Mouse (Mus musculus): ENCODE measurements around the gene Vmn1r52.
"Not testable (repeated sequence)": the region's sequence is repeated elsewhere in the genome, so short reads cannot be mapped to it uniquely, and the experiment has no call there.

Vmn1r52 gene

GRCm38 (mm10) chr6:90174508-90174907 lies at the start of gene Vmn1r52:
Gene Vmn1r52 (plus strand): TSS chr6:90174808.
- DNase-seq (ENCODE audit: low spot score) = no peak

- no peak for DNase-seq (ENCODE audit: low spot score)
Observed at GRCm38 (mm10) chr6:90160139-90160538, 14.5 kb upstream of the Vmn1r52 start.

GRCm38 (mm10) chr6:90202493-90202892 lies 27.9 kb downstream of the Vmn1r52 start, which contains the start of gene V1ra8:
Gene V1ra8 (plus strand): TSS chr6:90202793.
- not testable (repeated sequence) for DNase-seq (ENCODE audit: low spot score)

- no peak for DNase-seq (ENCODE audit: low spot score)
Observed at GRCm38 (mm10) chr6:90224338-90224737, 49.7 kb downstream of the Vmn1r52 start, which contains the start of gene Vmn1r53. Gene Vmn1r53 (minus strand): TSS chr6:90224438.

All from layer of hippocampus, adult 11-12 months (tissue).